Mouse (Mus musculus) olfactory bulb, adult 2 months (tissue): ENCODE results near the gene Akap6. TPM values are rescaled to one million over a fixed set of nuclear protein-coding genes. Genes with fewer than 3 reads are reported as not detected.

Experiments
- H3K27ac ChIP-seq: fragments of 200-500 bp; 2 replicates; pipeline ENCODE4 v1.5.1; 2012; ENCODE audit warnings: low read depth, low read length; ENCODE audit not compliant: insufficient read depth
- H3K4me1 ChIP-seq: fragments of 200-500 bp; 2 replicates; pipeline ENCODE4 v1.6.1; 2012; ENCODE audit warnings: low read length; ENCODE audit not compliant: control insufficient read depth, insufficient read depth
- H3K4me3 ChIP-seq: fragments of 200-500 bp; 2 replicates; pipeline ENCODE4 v1.5.1; 2012; ENCODE audit warnings: mild to moderate bottlenecking, low read depth, low read length, moderate library complexity; ENCODE audit not compliant: insufficient read depth
- CTCF ChIP-seq: fragments of 200-500 bp; IDR thresholded peaks from 2 replicates; pipeline ENCODE4 v1.5.1; 2012; ENCODE audit warnings: low read depth, mild to moderate bottlenecking, low read length, moderate library complexity; ENCODE audit not compliant: insufficient read depth
- POLR2A ChIP-seq: fragments of 200-500 bp; IDR thresholded peaks from 2 replicates; pipeline ENCODE4 v1.6.1; 2012; ENCODE audit warnings: mild to moderate bottlenecking, low read depth, low read length, moderate library complexity; ENCODE audit not compliant: insufficient read depth
- WGBS: fragments of 180-500 bp; shearing (Covaris S2); methylation state at CpG from one replicate; pipeline ENCODE4 v1.1.7; 2018; 5-methylcytosine and 5-hydroxymethylcytosine counted together
- polyA plus RNA-seq: library from polyadenylated mRNA; stranded (reverse); fragments of >200 nt; gene quantifications from 2 replicates; pipeline ENCODE4 v1.2.4, GENCODE M21; 2012; ENCODE audit warnings: low replicate concordance; ENCODE audit not compliant: missing spikeins, insufficient read depth, insufficient read length

Akap6 gene
- polyA plus RNA-seq, 1 experiment: not detected

DNA sequence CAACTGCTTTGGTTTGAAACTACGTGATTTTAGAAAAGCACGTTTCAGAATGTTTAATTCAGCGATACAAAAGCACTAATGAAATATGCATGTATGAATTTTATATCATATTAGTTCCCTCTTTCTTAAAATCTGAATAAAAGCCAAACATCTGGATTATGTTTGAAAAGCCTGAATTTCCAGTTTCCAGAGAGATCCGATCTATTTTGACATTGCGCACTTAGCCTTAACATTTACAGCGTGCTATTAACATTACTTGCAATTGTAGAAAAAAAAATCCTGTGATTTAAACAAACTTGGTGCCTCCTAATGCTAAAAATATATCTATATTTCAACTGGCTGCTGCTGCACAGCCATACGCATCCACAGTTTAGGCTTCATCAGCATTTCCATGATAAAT lies 358.4 kb downstream of the Akap6 start:
- Histone ChIP-seq H3K27ac (no peak overlapping the region), H3K4me3 (no peak overlapping the region), H3K4me1 (no peaks in the 10 kb centered on the region)
- 54% methylated on average over 7 of the region's 7 CpGs for WGBS
- TF ChIP-seq CTCF (no peak), POLR2A (no peak)

DNA sequence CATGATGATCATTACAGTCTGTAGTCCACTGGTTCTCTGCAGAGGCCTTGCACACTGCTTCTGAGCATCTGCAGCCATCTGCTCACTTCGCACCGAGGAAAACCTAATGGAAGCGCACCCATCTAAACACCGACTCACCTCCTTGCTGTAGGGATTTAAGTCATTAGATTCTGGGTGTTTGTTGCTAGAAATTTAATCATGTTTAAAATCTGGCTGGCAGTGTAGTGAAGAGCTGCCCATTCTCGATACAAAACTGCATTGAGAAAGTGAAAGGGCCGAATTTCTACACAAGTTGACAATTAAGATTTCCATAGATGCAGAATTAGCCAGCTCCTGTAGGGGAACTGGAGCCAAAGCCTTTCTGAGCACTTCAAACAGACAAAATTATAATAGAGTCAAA lies 361.7 kb downstream of the Akap6 start:
- H3K4me3 ChIP-seq: no peak overlapping the region
- WGBS: 52% methylated on average over 6 of the region's 6 CpGs
- H3K27ac ChIP-seq: no peak overlapping the region; the same call in 1 of the 2 replicates
- no peaks in the 10 kb centered on the region for H3K4me1 ChIP-seq
- TF ChIP-seq CTCF (no peak), POLR2A (no peak)

DNA sequence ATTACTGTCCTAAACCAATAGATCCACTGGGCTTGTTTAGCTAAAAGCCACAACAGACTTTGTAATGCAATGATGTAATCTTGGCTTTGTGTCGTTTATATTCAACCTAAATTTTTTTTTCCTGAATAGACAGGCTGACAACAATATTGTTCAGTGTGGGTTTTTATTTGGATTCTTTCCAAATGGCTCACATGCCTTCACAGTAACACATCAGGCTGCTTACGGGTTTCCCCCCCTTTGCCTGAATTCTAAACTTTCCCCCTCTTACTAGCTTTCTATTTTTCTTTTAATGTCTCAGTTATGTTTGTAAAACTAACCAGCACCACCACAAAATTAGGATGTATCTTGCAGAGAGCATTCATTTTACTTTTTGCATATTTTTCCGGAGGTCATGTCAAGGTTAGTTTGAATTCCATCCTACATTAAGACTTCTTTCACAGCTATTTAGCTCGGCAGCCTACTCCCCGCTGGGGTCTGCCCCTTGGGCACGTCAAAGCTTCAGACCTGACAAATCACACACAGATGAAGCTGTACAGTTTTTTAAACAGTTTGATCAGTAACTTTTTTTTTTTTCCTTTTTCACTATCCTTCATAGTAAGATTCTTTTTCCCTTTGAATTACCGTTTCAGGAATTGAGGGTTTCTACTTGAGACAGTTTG lies 362.4 kb downstream of the Akap6 start:
- no peak for TF ChIP-seq CTCF
- 29% methylated on average over 7 of the region's 7 CpGs for WGBS
- H3K27ac ChIP-seq: no peak overlapping the region
- H3K4me3 ChIP-seq: no peak overlapping the region
- H3K4me1 ChIP-seq: no peaks in the 10 kb centered on the region

DNA sequence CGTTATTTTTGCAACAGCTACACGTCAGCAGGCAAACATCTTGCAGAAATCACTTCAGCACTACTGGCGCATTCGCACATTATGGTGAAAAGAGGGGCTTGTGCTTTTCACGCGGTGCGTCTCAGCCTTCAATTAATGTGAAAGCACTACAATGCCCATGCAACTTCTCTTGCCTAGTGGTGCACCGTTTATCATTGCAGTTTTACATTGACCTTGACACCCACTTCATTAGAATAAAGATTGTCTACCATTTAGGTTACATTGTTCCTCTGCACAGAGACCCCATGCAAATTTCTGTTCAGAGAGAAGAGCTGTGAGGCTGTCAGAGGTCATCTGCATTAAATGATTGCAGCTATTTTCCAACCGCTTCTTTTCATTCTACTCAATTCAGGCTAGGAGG lies 363.8 kb downstream of the Akap6 start:
- TF ChIP-seq POLR2A: no peak
- no peak overlapping the region for H3K27ac ChIP-seq
- no peak overlapping the region for H3K4me3 ChIP-seq
- no peaks in the 10 kb centered on the region for H3K4me1 ChIP-seq
- 60% methylated on average over 9 of the region's 9 CpGs for WGBS

DNA sequence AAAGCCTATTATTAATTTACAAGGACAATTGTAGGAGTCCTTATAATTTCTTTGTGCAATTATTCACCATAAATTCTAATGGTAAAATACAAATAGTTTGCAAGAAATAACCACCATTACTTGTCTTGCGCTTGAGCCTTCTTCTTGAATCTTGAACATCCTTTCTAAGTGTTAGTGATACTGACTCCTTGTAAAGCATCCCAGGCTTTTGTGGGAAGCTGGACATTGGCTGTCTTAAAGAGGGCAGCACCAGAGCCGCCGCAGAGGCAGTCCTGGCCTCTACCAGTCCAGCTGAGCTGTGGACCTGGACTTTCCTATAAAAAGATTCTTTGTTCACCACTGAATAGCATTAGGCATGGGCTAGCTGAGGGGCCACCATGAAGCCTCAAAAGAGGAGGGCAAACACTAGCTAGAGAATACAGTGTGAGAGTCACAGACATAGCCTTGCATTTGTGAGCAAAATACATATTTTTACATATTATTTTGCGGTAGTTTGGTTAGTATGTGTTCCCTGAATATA lies 365.1 kb downstream of the Akap6 start:
- H3K27ac ChIP-seq: no peak overlapping the region
- WGBS: 68% methylated on average over 4 of the region's 4 CpGs
- no peak overlapping the region for H3K4me3 ChIP-seq
- TF ChIP-seq POLR2A: no peak
- no peak for TF ChIP-seq CTCF
- H3K4me1 ChIP-seq: no peaks in the 10 kb centered on the region

DNA sequence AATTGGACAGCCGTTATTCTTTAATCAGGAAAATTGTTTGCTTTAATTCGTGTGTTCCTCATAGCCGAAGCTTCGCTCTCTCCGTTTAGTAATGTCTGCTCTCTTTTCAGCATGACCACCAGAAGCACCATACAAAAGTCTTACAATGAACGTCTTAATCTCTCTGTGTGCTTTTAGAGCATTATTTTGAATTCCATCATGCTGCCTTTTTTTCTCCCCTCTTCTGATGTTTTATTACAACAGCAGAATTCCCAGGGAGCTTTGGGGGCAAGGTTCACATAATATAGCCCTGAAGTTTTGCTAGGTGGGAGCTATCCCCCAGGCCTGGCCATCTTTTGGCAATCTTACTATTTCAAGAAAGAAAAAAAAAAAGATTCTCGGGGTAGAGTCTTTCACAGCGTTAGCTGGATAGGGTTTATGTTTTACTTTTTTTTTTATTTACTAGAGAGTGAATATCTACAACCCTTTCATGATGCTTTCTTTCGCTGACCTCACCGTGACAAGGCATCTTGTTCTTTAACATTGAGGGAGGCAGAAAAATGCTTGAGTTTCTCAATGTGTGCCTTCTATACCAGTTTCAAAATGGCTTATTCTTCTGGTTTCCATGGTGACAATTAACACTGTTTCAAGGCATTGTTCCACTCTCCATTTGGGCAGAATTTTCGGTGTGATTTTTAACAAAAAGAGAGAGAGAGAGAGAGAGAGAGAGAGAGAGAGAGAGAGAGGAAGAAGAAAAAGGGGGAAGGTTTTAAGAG lies 366.0 kb downstream of the Akap6 start:
- H3K4me1 ChIP-seq: no peaks in the 10 kb centered on the region
- no peak for TF ChIP-seq POLR2A
- no peak for TF ChIP-seq CTCF
- H3K27ac ChIP-seq: no peak overlapping the region
- 41% methylated on average over 11 of the region's 11 CpGs for WGBS
- H3K4me3 ChIP-seq: no peak overlapping the region

DNA sequence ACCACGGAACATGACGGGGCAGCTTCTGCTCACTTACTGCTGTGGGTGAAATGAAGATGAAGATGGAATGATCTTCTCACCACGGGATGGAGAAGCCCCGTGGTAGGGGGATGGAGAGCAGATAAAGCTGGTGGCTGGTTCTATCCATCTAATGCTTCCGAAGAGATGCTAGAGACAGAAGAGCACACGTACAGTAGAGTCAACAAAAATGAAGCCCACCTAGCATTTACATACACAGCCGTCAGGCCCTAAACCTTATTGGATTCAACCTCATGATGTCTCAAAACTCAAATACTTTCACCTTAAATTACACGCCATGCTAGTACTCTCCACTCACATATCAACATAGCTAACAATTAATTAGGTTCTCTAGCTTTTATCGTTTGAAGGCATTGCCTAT lies 367.1 kb downstream of the Akap6 start:
- Histone ChIP-seq H3K4me1 (no peaks in the 10 kb centered on the region), H3K27ac (no peak overlapping the region), H3K4me3 (no peak overlapping the region)
- WGBS: 86% methylated on average over 9 of the region's 9 CpGs
- TF ChIP-seq POLR2A (no peak), CTCF (no peak)

DNA sequence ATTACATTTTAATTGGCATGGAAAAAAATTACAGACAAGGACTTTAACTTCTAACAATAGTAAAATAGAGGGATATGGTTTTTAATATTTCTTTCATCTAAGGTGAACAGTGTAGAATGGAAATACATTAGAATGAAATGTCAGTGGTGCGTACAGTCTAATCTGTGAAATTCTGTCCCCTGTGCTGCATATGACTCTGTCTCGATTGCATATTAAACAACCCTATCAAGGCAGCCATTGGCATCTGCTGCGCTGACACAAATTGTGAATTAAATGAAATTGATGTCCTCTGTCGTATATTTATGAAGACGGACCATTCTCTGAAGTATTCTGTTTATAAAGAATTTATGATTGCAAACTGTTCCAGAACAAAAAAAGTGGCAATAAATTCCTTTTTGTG lies 371.7 kb downstream of the Akap6 start:
- H3K4me1 ChIP-seq: no peaks in the 10 kb centered on the region
- no peak overlapping the region for H3K27ac ChIP-seq
- WGBS: 90% methylated on average over 5 of the region's 5 CpGs
- TF ChIP-seq POLR2A (no peak), CTCF (no peak)
- H3K4me3 ChIP-seq: no peak overlapping the region

DNA sequence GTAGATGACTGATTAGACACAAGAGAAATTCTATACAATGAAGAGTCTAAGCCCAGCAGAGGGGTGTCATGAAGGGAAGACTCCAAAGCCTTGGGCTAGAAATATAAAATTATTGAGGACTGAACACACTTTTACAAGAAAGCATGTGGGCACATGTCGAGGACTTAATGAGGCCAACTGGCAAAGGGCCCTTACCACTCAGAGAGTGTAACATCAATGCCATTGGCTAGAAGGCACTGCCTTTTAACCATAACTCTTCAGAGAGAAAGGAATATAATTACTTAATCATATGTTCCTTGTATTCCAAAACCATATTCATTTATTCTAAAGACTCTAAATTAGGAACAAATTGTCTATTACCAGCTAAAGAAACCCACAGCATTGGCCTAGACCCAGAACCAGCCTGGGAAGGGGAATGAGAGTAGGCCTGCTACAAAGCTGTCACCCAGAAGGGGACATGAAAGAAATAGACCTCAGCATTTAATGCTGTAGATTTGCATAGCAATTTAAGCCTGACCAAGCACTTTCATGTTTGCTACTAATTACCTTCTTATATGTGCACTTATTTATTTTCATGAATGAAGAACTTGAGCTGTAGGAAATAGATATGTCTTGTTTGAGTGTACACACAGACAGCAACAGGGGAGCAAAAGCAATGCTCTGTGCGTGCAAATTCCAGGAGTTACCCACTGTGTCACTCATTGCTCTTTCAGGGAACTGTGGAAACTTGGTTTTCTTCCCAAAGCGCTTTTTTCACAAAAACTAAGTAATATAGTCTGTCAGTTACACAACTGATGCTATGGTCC lies 377.6 kb downstream of the Akap6 start:
- H3K27ac ChIP-seq: no peak overlapping the region
- WGBS: 55% methylated on average over 3 of the region's 3 CpGs
- H3K4me1 ChIP-seq: no peaks in the 10 kb centered on the region
- no peak for TF ChIP-seq POLR2A
- no peak for TF ChIP-seq CTCF
- H3K4me3 ChIP-seq: no peak overlapping the region
